ENCODE assay signal across 8 mouse cellular contexts in genomic region chr11:69419443-69419812, GRCm38 (mm10). TPM values are rescaled to one million over a fixed set of nuclear protein-coding genes. Genes with fewer than 3 reads are reported as not detected.
DNase-seq lines count a peak whose midpoint lies in the region; ATAC-seq and TF ChIP-seq lines count a peak whose summit lies in the region.

No protein-coding gene starts in this region.

- no peak for TF ChIP-seq CTCF in spleen, adult 2 months (IDR thresholded peaks at IDR 0.05; ENCODE audit: extremely low read depth, insufficient read depth, insufficient read length, insufficient replicate concordance)

- no peaks in the 10 kb centered on the region; the same call in 1 of the 2 replicates for H3K27me3 ChIP-seq in spleen, adult 2 months (ENCODE audit: control insufficient read depth, insufficient read depth, low read length)
- peaks cover 21% of the 10 kb centered on the region for H3K27me3 ChIP-seq in heart, embryonic 15.5 days
- peaks cover 14% of the 10 kb centered on the region; the same call in 1 of the 2 replicates for H3K27me3 ChIP-seq in limb, embryonic 11.5 days (ENCODE audit: control insufficient read depth, insufficient read depth, low read length)
- peaks cover 31% of the 10 kb centered on the region for H3K27me3 ChIP-seq in midbrain, embryonic 15.5 days (replicated peaks)

- H3K36me3 ChIP-seq in spleen, adult 2 months (ENCODE audit: control insufficient read depth, insufficient read depth, low read length), result no peaks in the 10 kb centered on the region
- H3K36me3 ChIP-seq in heart, embryonic 15.5 days, result no peaks in the 10 kb centered on the region
- H3K36me3 ChIP-seq in limb, embryonic 11.5 days (ENCODE audit: control insufficient read depth, insufficient read depth, low read length), result no peaks in the 10 kb centered on the region
- H3K36me3 ChIP-seq in midbrain, embryonic 15.5 days (replicated peaks), result no peaks in the 10 kb centered on the region

- peaks cover 14% of the 10 kb centered on the region; the same call in 1 of the 2 replicates for H3K4me1 ChIP-seq in spleen, adult 2 months (ENCODE audit: control insufficient read depth, insufficient read depth, insufficient read length)
- H3K4me1 ChIP-seq in heart, embryonic 15.5 days (replicated peaks), result peaks cover 60% of the 10 kb centered on the region
- peaks cover 28% of the 10 kb centered on the region for H3K4me1 ChIP-seq in limb, embryonic 11.5 days (ENCODE audit: control insufficient read depth, insufficient read depth, low read length)
- H3K4me1 ChIP-seq in midbrain, embryonic 15.5 days, result peaks cover 51% of the 10 kb centered on the region

- peak overlapping the region; percentile 53 for H3K4me3 ChIP-seq in spleen, adult 2 months (ENCODE audit: extremely low read depth, insufficient read depth, insufficient read length)
- H3K4me3 ChIP-seq in heart, embryonic 15.5 days, result peak overlapping the region; percentile 61
- H3K4me3 ChIP-seq in limb, embryonic 11.5 days (ENCODE audit: low read depth, low read length), result peak overlapping the region; percentile 19
- peak overlapping the region; percentile 55 for H3K4me3 ChIP-seq in midbrain, embryonic 15.5 days

- peak overlapping the region; percentile 93 for H3K4me2 ChIP-seq in heart, embryonic 15.5 days
- peak overlapping the region; percentile 84 for H3K4me2 ChIP-seq in limb, embryonic 11.5 days (ENCODE audit: low read depth, severe bottlenecking)
- H3K4me2 ChIP-seq in midbrain, embryonic 15.5 days, result peak overlapping the region; percentile 89

- no peak for DNase-seq in spleen, adult 2 months (ENCODE audit: low read depth in 1 of 2, low spot score in 2 of 2)
- DNase-seq in spleen, postnatal 14 days (ENCODE audit: low spot score in 2 of 2), result no peak
- DNase-seq in embryo, embryonic 9.5 days (ENCODE audit: extremely low spot score), result peak; percentile 52
- DNase-seq in limb, embryonic 11.5 days (ENCODE audit: low spot score), result peak; percentile 60
- DNase-seq in thymus, postnatal 4 days, result peak; percentile 66
- no peak for DNase-seq in urinary bladder, postnatal 10 days (ENCODE audit: low spot score)

- no peak for TF ChIP-seq POLR2A in spleen, adult 2 months (IDR thresholded peaks at IDR 0.05; ENCODE audit: low read depth, low read length)

- peak overlapping the region; percentile 56 for H3K9ac ChIP-seq in heart, embryonic 15.5 days
- peak overlapping the region; percentile 22 for H3K9ac ChIP-seq in limb, embryonic 11.5 days (ENCODE audit: low read length)
- H3K9ac ChIP-seq in midbrain, embryonic 15.5 days, result peak overlapping the region; percentile 28

- no peak for ATAC-seq in heart, embryonic 15.5 days (replicated peaks; ENCODE audit: insufficient number of reproducible peaks, insufficient read depth, low FRiP score, low read depth)
- ATAC-seq in limb, embryonic 11.5 days (ENCODE audit: insufficient number of reproducible peaks, low FRiP score, low TSS enrichment, low read depth), result no peak
- ATAC-seq in midbrain, embryonic 15.5 days (replicated peaks), result no peak

- WGBS in spleen, adult 2 months, result under 1% methylated on average over 19 of the region's 19 CpGs
- 1% methylated on average over 19 of the region's 19 CpGs for WGBS in heart, embryonic 15.5 days
- WGBS in limb, embryonic 11.5 days, result under 1% methylated on average over 19 of the region's 19 CpGs
- WGBS in midbrain, embryonic 15.5 days, result under 1% methylated on average over 19 of the region's 19 CpGs

- no peaks in the 10 kb centered on the region for H3K9me3 ChIP-seq in heart, embryonic 15.5 days (replicated peaks)
- H3K9me3 ChIP-seq in limb, embryonic 11.5 days (ENCODE audit: control insufficient read depth, low read length), result no peaks in the 10 kb centered on the region
- H3K9me3 ChIP-seq in midbrain, embryonic 15.5 days, result no peaks in the 10 kb centered on the region

- H3K27ac ChIP-seq in spleen, adult 2 months (ENCODE audit: insufficient read depth, low read length), result peak overlapping the region; percentile 37; the same call in 1 of the 2 replicates
- H3K27ac ChIP-seq in heart, embryonic 15.5 days, result peak overlapping the region; percentile 95
- peak overlapping the region; percentile 97 for H3K27ac ChIP-seq in limb, embryonic 11.5 days (replicated peaks; ENCODE audit: low read depth, low read length)
- peak overlapping the region; percentile 96 for H3K27ac ChIP-seq in midbrain, embryonic 15.5 days

RNA-seq across cellular contexts. Expression of gene Kdm6b, which starts 6.0 kb away (rescaled TPM):
- 15.8 and 17.0 TPM in 2 replicates for polyA plus RNA-seq in spleen, adult 2 months (2012; rRNA removed)
- 18.6 and 19.5 TPM in 2 replicates for polyA plus RNA-seq in heart, embryonic 15.5 days (2015; fragmentation: Nextera tagmentation; extraction: Ambion mirVana)
- polyA plus RNA-seq in limb, embryonic 11.5 days (2014; fragmentation: Nextera tagmentation; extraction: Ambion mirVana), result 42.4 and 44.5 TPM in 2 replicates
- 41.3 and 45.3 TPM in 2 replicates for polyA plus RNA-seq in midbrain, embryonic 15.5 days (2015; fragmentation: Nextera tagmentation; extraction: Ambion mirVana)

RNA-seq across cellular contexts. Expression of gene Tmem88, which starts 21.4 kb away (rescaled TPM):
- 14.3 and 20.5 TPM in 2 replicates for polyA plus RNA-seq in spleen, adult 2 months (2012; rRNA removed)
- 37.3 and 40.6 TPM in 2 replicates for polyA plus RNA-seq in heart, embryonic 15.5 days (2015; fragmentation: Nextera tagmentation; extraction: Ambion mirVana)
- polyA plus RNA-seq in limb, embryonic 11.5 days (2014; fragmentation: Nextera tagmentation; extraction: Ambion mirVana), result 22.7 and 23.6 TPM in 2 replicates
- 6.5 and 7.0 TPM in 2 replicates for polyA plus RNA-seq in midbrain, embryonic 15.5 days (2015; fragmentation: Nextera tagmentation; extraction: Ambion mirVana)

RNA-seq across cellular contexts. Expression of gene Cyb5d1, which starts 24.0 kb away (rescaled TPM):
- 9.5 and 11.1 TPM in 2 replicates for polyA plus RNA-seq in spleen, adult 2 months (2012; rRNA removed)
- polyA plus RNA-seq in heart, embryonic 15.5 days (2015; fragmentation: Nextera tagmentation; extraction: Ambion mirVana), result 20.6 and 24.0 TPM in 2 replicates
- 29.2 and 37.0 TPM in 2 replicates for polyA plus RNA-seq in limb, embryonic 11.5 days (2014; fragmentation: Nextera tagmentation; extraction: Ambion mirVana)
- polyA plus RNA-seq in midbrain, embryonic 15.5 days (2015; fragmentation: Nextera tagmentation; extraction: Ambion mirVana), result 32.7 and 33.5 TPM in 2 replicates

RNA-seq across cellular contexts. Expression of gene Naa38, which starts 24.1 kb away (rescaled TPM):
- 82.3 and 105 TPM in 2 replicates for polyA plus RNA-seq in spleen, adult 2 months (2012; rRNA removed)
- 129 and 132 TPM in 2 replicates for polyA plus RNA-seq in heart, embryonic 15.5 days (2015; fragmentation: Nextera tagmentation; extraction: Ambion mirVana)
- polyA plus RNA-seq in limb, embryonic 11.5 days (2014; fragmentation: Nextera tagmentation; extraction: Ambion mirVana), result 129 and 141 TPM in 2 replicates
- 96.8 and 101 TPM in 2 replicates for polyA plus RNA-seq in midbrain, embryonic 15.5 days (2015; fragmentation: Nextera tagmentation; extraction: Ambion mirVana)

RNA-seq across cellular contexts. Expression of gene Chd3, which starts 50.2 kb away (rescaled TPM):
- polyA plus RNA-seq in spleen, adult 2 months (2012; rRNA removed), result 146 and 160 TPM in 2 replicates
- 14.2 and 22.9 TPM in 2 replicates for polyA plus RNA-seq in heart, embryonic 15.5 days (2015; fragmentation: Nextera tagmentation; extraction: Ambion mirVana)
- 58.6 and 68.0 TPM in 2 replicates for polyA plus RNA-seq in limb, embryonic 11.5 days (2014; fragmentation: Nextera tagmentation; extraction: Ambion mirVana)
- 98.2 and 102 TPM in 2 replicates for polyA plus RNA-seq in midbrain, embryonic 15.5 days (2015; fragmentation: Nextera tagmentation; extraction: Ambion mirVana)

Comparison
In these comparisons a context has a peak if more than half of its experiments do, and no peak if none do; other contexts are left out.
1. DNase-seq: peak in embryo, embryonic 9.5 days (single experiment), limb, embryonic 11.5 days (single experiment) and thymus, postnatal 4 days (single experiment); none in spleen, adult 2 months (0 of 2), spleen, postnatal 14 days (0 of 2) and urinary bladder, postnatal 10 days (single experiment).
2. H3K27ac ChIP-seq: peak in every context shown above with its lines; median percentile 97 in limb, embryonic 11.5 days; 96 in midbrain, embryonic 15.5 days; 95 in heart, embryonic 15.5 days; 37 in spleen, adult 2 months.
3. Peak in every context shown above with its lines, with median percentiles within 50 percentile points of each other: H3K4me3 ChIP-seq, H3K4me2 ChIP-seq and H3K9ac ChIP-seq.